Mouse (Mus musculus) erythroblast, embryonic 14.5 days (primary cell): ENCODE results near the gene Tle3.

Source experiments
- GATA1 ChIP-seq: IDR thresholded peaks from 2 replicates; pipeline ENCODE4 v1.6.1; 2012; ENCODE audit warnings: low read length, inconsistent platforms, mixed read lengths
- TAL1 ChIP-seq: IDR thresholded peaks from 3 replicates; pipeline ENCODE4 v1.6.1; 2012; ENCODE audit warnings: low read length, inconsistent platforms, mixed read lengths

DNA sequence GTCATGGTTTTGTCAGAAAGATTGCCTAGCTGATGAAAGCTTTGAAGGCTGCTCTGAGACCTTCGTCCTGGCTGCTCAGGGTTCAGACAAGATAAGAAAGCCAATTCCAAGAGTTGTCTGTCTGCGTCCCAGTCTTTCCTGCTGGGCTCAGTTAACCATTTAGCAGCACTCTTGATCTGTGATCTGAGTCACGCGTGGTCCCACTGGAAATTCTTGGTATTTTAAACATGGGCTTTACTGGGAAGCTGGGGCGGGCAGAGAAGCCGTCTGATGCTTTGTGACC, 20.1 kb downstream of the Tle3 start:
- TF ChIP-seq GATA1 (no peak), TAL1 (no peak)
